Mouse (Mus musculus): ENCODE results near the gene Olfr800. TPM values are rescaled to one million over a fixed set of nuclear protein-coding genes. Genes with fewer than 3 reads are reported as not detected.

Gene Olfr800
- polyA plus RNA-seq (2015; fragmentation: Nextera tagmentation; extraction: Ambion mirVana) = not detected in 2 replicates

GRCm38 (mm10) chr10:129657394-129657793 lies at the start of gene Olfr800:
TSS of gene Olfr800 (plus strand) at chr10:129657694.

GRCm38 (mm10) chr10:129612470-129612869 lies 45.0 kb upstream of the Olfr800 start, which contains the start of gene Olfr796:
TSS of gene Olfr796 (minus strand) at chr10:129612570.

GRCm38 (mm10) chr10:129627834-129628233 lies 29.7 kb upstream of the Olfr800 start, which contains the start of gene Olfr798:
TSS of gene Olfr798 (minus strand) at chr10:129627934.

GRCm38 (mm10) chr10:129637184-129637583 lies 20.3 kb upstream of the Olfr800 start, which contains the start of gene Olfr799:
TSS of gene Olfr799 (plus strand) at chr10:129637484.

GRCm38 (mm10) chr10:129673765-129674164 lies 16.3 kb downstream of the Olfr800 start, which contains the start of gene Olfr801:
TSS of gene Olfr801 (minus strand) at chr10:129673865.

GRCm38 (mm10) chr10:129688069-129688468 lies 30.6 kb downstream of the Olfr800 start, which contains the start of gene Olfr802:
TSS of gene Olfr802 (minus strand) at chr10:129688169.

GRCm38 (mm10) chr10:129694186-129694585 lies 36.7 kb downstream of the Olfr800 start, which contains the start of gene Olfr803:
TSS of gene Olfr803 (minus strand) at chr10:129694286.

GRCm38 (mm10) chr10:129702910-129703309 lies 45.4 kb downstream of the Olfr800 start, which contains the start of gene Olfr804:
TSS of gene Olfr804 (plus strand) at chr10:129703210.

Other genes starting within 250 kb of the Olfr800 start
- not detected in 2 replicates for gene Olfr786, start 230.4 kb upstream of the Olfr800 start, polyA plus RNA-seq (2015; fragmentation: Nextera tagmentation; extraction: Ambion mirVana)
- gene Olfr787, start 195.8 kb upstream of the Olfr800 start, polyA plus RNA-seq (2015; fragmentation: Nextera tagmentation; extraction: Ambion mirVana) = not detected in 2 replicates
- gene Olfr788, start 186.7 kb upstream of the Olfr800 start, polyA plus RNA-seq (2015; fragmentation: Nextera tagmentation; extraction: Ambion mirVana) = not detected in 2 replicates
- gene Olfr789, start 172.9 kb upstream of the Olfr800 start, polyA plus RNA-seq (2015; fragmentation: Nextera tagmentation; extraction: Ambion mirVana) = not detected in 2 replicates
- not detected in 2 replicates for gene Olfr790, start 159.2 kb upstream of the Olfr800 start, polyA plus RNA-seq (2015; fragmentation: Nextera tagmentation; extraction: Ambion mirVana)
- gene Olfr791, start 135.9 kb upstream of the Olfr800 start, polyA plus RNA-seq (2015; fragmentation: Nextera tagmentation; extraction: Ambion mirVana) = not detected in 2 replicates
- gene Olfr792, start 118.5 kb upstream of the Olfr800 start, polyA plus RNA-seq (2015; fragmentation: Nextera tagmentation; extraction: Ambion mirVana) = not detected in 2 replicates
- not detected in 2 replicates for gene Olfr794, start 90.0 kb upstream of the Olfr800 start, polyA plus RNA-seq (2015; fragmentation: Nextera tagmentation; extraction: Ambion mirVana)
- not detected in 2 replicates for gene Olfr796, start 45.1 kb upstream of the Olfr800 start, polyA plus RNA-seq (2015; fragmentation: Nextera tagmentation; extraction: Ambion mirVana)
- gene Olfr798, start 29.8 kb upstream of the Olfr800 start, polyA plus RNA-seq (2015; fragmentation: Nextera tagmentation; extraction: Ambion mirVana) = not detected in 2 replicates
- not detected in 2 replicates for gene Olfr799, start 20.2 kb upstream of the Olfr800 start, polyA plus RNA-seq (2015; fragmentation: Nextera tagmentation; extraction: Ambion mirVana)
- not detected in 2 replicates for gene Olfr801, start 16.2 kb downstream of the Olfr800 start, polyA plus RNA-seq (2015; fragmentation: Nextera tagmentation; extraction: Ambion mirVana)
- gene Olfr802, start 30.5 kb downstream of the Olfr800 start, polyA plus RNA-seq (2015; fragmentation: Nextera tagmentation; extraction: Ambion mirVana) = 0.02 TPM in 1 of 2 replicates, not detected in the other
- gene Olfr803, start 36.6 kb downstream of the Olfr800 start, polyA plus RNA-seq (2015; fragmentation: Nextera tagmentation; extraction: Ambion mirVana) = not detected in 2 replicates
- gene Olfr804, start 45.5 kb downstream of the Olfr800 start, polyA plus RNA-seq (2015; fragmentation: Nextera tagmentation; extraction: Ambion mirVana) = not detected in 2 replicates
- gene Olfr805, start 71.7 kb downstream of the Olfr800 start, polyA plus RNA-seq (2015; fragmentation: Nextera tagmentation; extraction: Ambion mirVana) = not detected in 2 replicates
- not detected in 2 replicates for gene Olfr806, start 84.2 kb downstream of the Olfr800 start, polyA plus RNA-seq (2015; fragmentation: Nextera tagmentation; extraction: Ambion mirVana)
- gene Olfr807, start 100.1 kb downstream of the Olfr800 start, polyA plus RNA-seq (2015; fragmentation: Nextera tagmentation; extraction: Ambion mirVana) = not detected in 2 replicates
- not detected in 2 replicates for gene Olfr808, start 107.8 kb downstream of the Olfr800 start, polyA plus RNA-seq (2015; fragmentation: Nextera tagmentation; extraction: Ambion mirVana)
- gene Olfr809, start 116.9 kb downstream of the Olfr800 start, polyA plus RNA-seq (2015; fragmentation: Nextera tagmentation; extraction: Ambion mirVana) = not detected in 2 replicates
- not detected in 2 replicates for gene Olfr810, start 137.2 kb downstream of the Olfr800 start, polyA plus RNA-seq (2015; fragmentation: Nextera tagmentation; extraction: Ambion mirVana)
- gene Olfr811, start 146.7 kb downstream of the Olfr800 start, polyA plus RNA-seq (2015; fragmentation: Nextera tagmentation; extraction: Ambion mirVana) = not detected in 2 replicates
- gene Olfr812, start 188.4 kb downstream of the Olfr800 start, polyA plus RNA-seq (2015; fragmentation: Nextera tagmentation; extraction: Ambion mirVana) = not detected in 2 replicates
- not detected in 2 replicates for gene Olfr813, start 197.7 kb downstream of the Olfr800 start, polyA plus RNA-seq (2015; fragmentation: Nextera tagmentation; extraction: Ambion mirVana)
- gene Olfr814, start 222.2 kb downstream of the Olfr800 start, polyA plus RNA-seq (2015; fragmentation: Nextera tagmentation; extraction: Ambion mirVana) = not detected in 2 replicates
- gene Olfr815, start 248.2 kb downstream of the Olfr800 start, polyA plus RNA-seq (2015; fragmentation: Nextera tagmentation; extraction: Ambion mirVana) = not detected in 2 replicates

Data from spleen, postnatal 0 days (tissue).